Mouse (Mus musculus): ENCODE measurements around the gene Fkbp15. TPM values are rescaled to one million over a fixed set of nuclear protein-coding genes. Genes with fewer than 3 reads are reported as not detected.

The Fkbp15 gene
- polyA plus RNA-seq, 1 experiment = 32.2 TPM

DNA sequence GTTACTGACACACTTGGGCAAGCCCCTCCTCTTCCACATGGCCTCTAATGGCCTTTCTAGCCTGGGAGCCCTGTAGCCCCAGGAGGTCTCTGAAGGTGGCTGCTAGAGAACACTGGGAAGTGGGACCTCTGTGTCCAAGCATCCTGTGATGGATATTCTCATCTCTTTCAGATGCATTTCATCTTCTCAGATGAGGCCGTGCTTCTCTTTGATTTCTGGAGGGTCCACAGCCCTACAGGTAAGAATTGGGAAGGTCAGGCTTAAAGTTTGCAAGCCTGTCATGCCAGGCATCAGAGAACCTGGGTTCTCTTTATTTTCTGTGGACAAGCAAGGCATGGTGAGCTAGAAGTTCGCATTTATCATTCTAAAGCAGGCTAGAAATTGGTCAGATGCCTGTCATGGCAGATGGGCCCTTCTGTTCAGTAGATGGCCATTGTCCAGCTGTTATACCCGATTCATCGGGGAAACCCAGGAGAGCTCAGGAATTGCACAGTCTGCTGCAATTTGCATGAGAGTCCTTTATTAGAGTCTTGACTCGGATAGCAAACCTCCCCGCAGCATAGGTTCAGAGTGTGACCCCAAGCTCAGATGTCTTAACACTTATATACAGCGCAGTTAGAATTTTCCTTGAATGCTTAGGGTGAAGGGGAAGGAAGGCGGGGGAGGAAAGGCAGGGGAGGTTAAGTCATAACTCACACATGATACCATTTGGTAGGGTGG lies 67.7 kb downstream of the Fkbp15 start:
- Histone ChIP-seq H3K4me1 (ENCODE audit: control insufficient read depth, insufficient read depth, low read length) (peaks cover 1% of the 10 kb centered on the region), H3K4me3 (ENCODE audit: insufficient read depth, low read depth, low read length) (no peak overlapping the region), H3K36me3 (ENCODE audit: control insufficient read depth, insufficient read depth, low read length) (no peaks in the 10 kb centered on the region; the same call in none of the 2 replicates), H3K27me3 (replicated peaks; ENCODE audit: control insufficient read depth, insufficient read depth, low read length) (no peaks in the 10 kb centered on the region), H3K27ac (ENCODE audit: insufficient read depth, low read depth, low read length) (no peak overlapping the region)
- DNase-seq = no peak
- TF ChIP-seq CTCF (conservative IDR thresholded peaks at IDR 0.05; ENCODE audit: insufficient read depth, insufficient read length, low read depth, low read length) (no peak), POLR2A (IDR thresholded peaks at IDR 0.05; ENCODE audit: low read depth, low read length) (no peak)
- 69% methylated on average over 8 of the region's 8 CpGs for WGBS

- peaks cover 8% of the 10 kb centered on the region for H3K4me1 ChIP-seq (ENCODE audit: control insufficient read depth, insufficient read depth, low read length)
- H3K27me3 ChIP-seq (replicated peaks; ENCODE audit: control insufficient read depth, insufficient read depth, low read length) = no peaks in the 10 kb centered on the region
- H3K27ac ChIP-seq (ENCODE audit: insufficient read depth, low read depth, low read length) = no peak overlapping the region
- H3K36me3 ChIP-seq (ENCODE audit: control insufficient read depth, insufficient read depth, low read length) = no peaks in the 10 kb centered on the region; the same call in none of the 2 replicates
- DNase-seq = no peak
- 86% methylated on average over 9 of the region's 9 CpGs for WGBS
- TF ChIP-seq POLR2A (IDR thresholded peaks at IDR 0.05; ENCODE audit: low read depth, low read length) (no peak), CTCF (conservative IDR thresholded peaks at IDR 0.05; ENCODE audit: insufficient read depth, insufficient read length, low read depth, low read length) (no peak)
- H3K4me3 ChIP-seq (ENCODE audit: insufficient read depth, low read depth, low read length) = no peak overlapping the region
Measured at GRCm38 (mm10) chr4:62290816-62291505, 69.4 kb downstream of the Fkbp15 start.

GRCm38 (mm10) chr4:62289226-62289625 lies 71.1 kb downstream of the Fkbp15 start:
- 78% methylated on average over 7 of the region's 7 CpGs for WGBS
- TF ChIP-seq POLR2A (IDR thresholded peaks at IDR 0.05; ENCODE audit: low read depth, low read length) (no peak), CTCF (conservative IDR thresholded peaks at IDR 0.05; ENCODE audit: insufficient read depth, insufficient read length, low read depth, low read length) (no peak)
- Histone ChIP-seq H3K27me3 (replicated peaks; ENCODE audit: control insufficient read depth, insufficient read depth, low read length) (no peaks in the 10 kb centered on the region), H3K4me3 (ENCODE audit: insufficient read depth, low read depth, low read length) (no peak overlapping the region), H3K4me1 (ENCODE audit: control insufficient read depth, insufficient read depth, low read length) (peaks cover 8% of the 10 kb centered on the region), H3K27ac (ENCODE audit: insufficient read depth, low read depth, low read length) (no peak overlapping the region), H3K36me3 (ENCODE audit: control insufficient read depth, insufficient read depth, low read length) (no peaks in the 10 kb centered on the region; the same call in 1 of the 2 replicates)
- no peak for DNase-seq

DNA sequence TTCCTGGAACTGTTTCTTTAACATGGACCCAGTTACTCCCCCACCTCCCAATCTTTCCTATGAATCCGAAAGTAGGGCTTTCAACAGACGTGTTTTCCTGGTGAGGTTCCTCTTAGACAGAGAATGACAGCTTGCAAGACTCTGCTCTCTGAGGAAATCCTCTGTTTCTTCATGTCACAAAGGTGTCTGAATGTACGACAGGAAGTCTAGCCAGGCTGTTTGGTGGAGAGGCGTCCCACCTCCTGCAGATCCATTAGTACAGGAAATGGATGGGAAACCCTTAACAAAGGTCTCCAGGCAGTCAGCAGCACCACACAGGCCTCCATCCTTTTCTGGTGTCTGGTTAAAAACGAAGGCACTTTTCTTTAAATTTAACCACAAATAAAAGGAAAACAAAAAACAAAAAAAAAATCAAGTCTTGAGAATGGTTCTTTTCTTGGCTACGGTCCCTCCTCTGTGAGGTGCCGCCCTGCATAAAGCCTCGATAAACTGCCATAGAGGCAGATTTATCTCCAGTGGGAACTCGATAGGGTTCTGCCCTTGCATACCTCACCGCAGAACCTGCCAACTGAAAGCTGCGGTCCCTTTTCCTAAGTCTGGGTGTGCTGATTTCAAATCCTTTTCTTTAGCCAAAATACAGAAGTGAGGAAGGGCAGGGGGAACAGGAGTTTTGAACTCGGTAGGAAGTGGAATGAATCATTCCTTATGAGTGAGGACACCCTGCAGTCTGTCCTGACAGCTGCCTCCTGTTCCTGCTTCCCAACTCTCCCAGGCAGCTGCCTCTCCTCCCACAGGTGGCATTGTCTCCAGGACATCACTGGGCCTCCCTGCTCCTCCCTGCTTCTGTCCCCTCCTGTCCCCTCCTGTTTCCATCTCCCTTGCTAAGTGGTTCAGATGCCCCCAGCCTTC lies 73.1 kb downstream of the Fkbp15 start:
- no peaks in the 10 kb centered on the region for H3K36me3 ChIP-seq (ENCODE audit: control insufficient read depth, insufficient read depth, low read length)
- H3K4me3 ChIP-seq (ENCODE audit: insufficient read depth, low read depth, low read length) = peak overlapping the region; percentile 75
- DNase-seq = peak; percentile 62
- WGBS = 3% methylated on average over 12 of the region's 12 CpGs
- peak overlapping the region; percentile 77 for H3K27ac ChIP-seq (ENCODE audit: insufficient read depth, low read depth, low read length)
- H3K4me1 ChIP-seq (ENCODE audit: control insufficient read depth, insufficient read depth, low read length) = peaks cover 8% of the 10 kb centered on the region
- no peak for TF ChIP-seq POLR2A (IDR thresholded peaks at IDR 0.05; ENCODE audit: low read depth, low read length)
- H3K27me3 ChIP-seq (replicated peaks; ENCODE audit: control insufficient read depth, insufficient read depth, low read length) = no peaks in the 10 kb centered on the region

DNA sequence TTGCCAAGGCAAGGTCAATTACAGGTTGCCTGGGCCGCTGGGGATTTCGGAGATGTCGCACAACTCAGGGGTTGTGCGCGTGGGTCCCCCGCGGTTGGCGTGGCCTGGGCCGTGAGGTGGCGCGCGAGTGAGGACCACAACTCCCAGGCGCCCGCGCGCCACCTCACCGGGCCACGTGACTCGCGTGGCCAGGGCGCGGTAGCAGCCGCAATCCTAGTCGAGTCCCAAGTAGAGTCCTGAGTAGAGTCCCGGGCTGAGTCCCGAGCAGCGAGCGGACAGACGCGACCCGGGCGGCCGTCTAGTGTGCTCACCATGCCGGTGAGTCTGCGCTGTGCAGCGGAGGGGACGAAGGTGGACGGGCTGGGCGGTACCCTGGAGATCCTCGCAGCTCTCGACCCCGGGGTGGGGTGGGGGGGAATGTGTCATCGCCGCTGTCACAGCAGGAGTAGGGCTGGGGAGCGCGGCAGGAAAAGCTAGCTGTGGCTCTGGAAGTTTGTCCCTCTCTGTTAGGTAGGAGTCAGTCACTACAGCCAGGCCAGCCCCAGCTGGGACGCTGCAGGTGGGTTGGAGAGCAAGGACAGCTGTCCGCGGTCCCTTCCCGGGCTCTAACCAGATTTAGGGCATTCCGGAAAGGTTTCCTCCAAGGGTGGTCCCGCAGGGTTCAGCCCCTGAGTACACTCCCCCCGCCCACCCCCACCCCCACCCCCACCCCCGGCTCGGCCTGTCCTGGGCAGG lies 73.9 kb downstream of the Fkbp15 start:
- Histone ChIP-seq H3K4me1 (ENCODE audit: control insufficient read depth, insufficient read depth, low read length) (peaks cover 8% of the 10 kb centered on the region), H3K4me3 (ENCODE audit: insufficient read depth, low read depth, low read length) (peak overlapping the region; percentile 75), H3K36me3 (ENCODE audit: control insufficient read depth, insufficient read depth, low read length) (no peaks in the 10 kb centered on the region), H3K27ac (ENCODE audit: insufficient read depth, low read depth, low read length) (peak overlapping the region; percentile 18), H3K27me3 (replicated peaks; ENCODE audit: control insufficient read depth, insufficient read depth, low read length) (no peaks in the 10 kb centered on the region)
- under 1% methylated on average over 55 of the region's 55 CpGs for WGBS
- DNase-seq = peak; percentile 89
- TF ChIP-seq POLR2A (IDR thresholded peaks at IDR 0.05; ENCODE audit: low read depth, low read length) = no peak
- no peak for TF ChIP-seq CTCF (conservative IDR thresholded peaks at IDR 0.05; ENCODE audit: insufficient read depth, insufficient read length, low read depth, low read length)

DNA sequence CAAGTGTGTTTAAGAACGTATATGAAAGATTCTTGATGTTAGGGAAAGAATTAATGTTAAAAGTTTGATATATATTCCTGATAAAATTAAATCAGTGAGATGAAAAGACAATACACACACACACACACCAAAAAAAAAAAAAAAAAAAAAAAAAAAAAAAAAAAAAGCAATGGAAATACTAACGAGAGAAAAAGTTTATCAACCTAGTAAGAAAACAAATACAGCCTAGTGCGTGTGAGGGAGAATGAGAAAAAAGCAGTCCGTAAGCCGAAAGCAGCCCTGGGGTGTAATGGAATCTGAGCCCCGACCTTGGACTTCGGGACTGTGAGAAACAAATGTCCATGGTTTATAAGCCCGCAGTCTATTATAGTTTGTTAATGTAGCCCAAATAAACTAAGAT lies 74.8 kb downstream of the Fkbp15 start:
- Histone ChIP-seq H3K4me1 (ENCODE audit: control insufficient read depth, insufficient read depth, low read length) (peaks cover 8% of the 10 kb centered on the region), H3K4me3 (ENCODE audit: insufficient read depth, low read depth, low read length) (no peak overlapping the region), H3K27me3 (replicated peaks; ENCODE audit: control insufficient read depth, insufficient read depth, low read length) (no peaks in the 10 kb centered on the region), H3K27ac (ENCODE audit: insufficient read depth, low read depth, low read length) (no peak overlapping the region), H3K36me3 (ENCODE audit: control insufficient read depth, insufficient read depth, low read length) (no peaks in the 10 kb centered on the region)
- 75% methylated on average over 8 of the region's 8 CpGs for WGBS
- DNase-seq = no peak
- TF ChIP-seq CTCF (conservative IDR thresholded peaks at IDR 0.05; ENCODE audit: insufficient read depth, insufficient read length, low read depth, low read length) (no peak), POLR2A (IDR thresholded peaks at IDR 0.05; ENCODE audit: low read depth, low read length) (no peak)

All from kidney, adult 2 months (tissue).